Mouse (Mus musculus): Measurements from ENCODE around the gene Bahcc1. TPM values are rescaled to one million over a fixed set of nuclear protein-coding genes. Genes with fewer than 3 reads are reported as not detected.

Bahcc1 gene
- 3.3 and 4.6 TPM in 2 replicates for polyA plus RNA-seq (2015; fragmentation: Nextera tagmentation; extraction: Ambion mirVana)

DNA sequence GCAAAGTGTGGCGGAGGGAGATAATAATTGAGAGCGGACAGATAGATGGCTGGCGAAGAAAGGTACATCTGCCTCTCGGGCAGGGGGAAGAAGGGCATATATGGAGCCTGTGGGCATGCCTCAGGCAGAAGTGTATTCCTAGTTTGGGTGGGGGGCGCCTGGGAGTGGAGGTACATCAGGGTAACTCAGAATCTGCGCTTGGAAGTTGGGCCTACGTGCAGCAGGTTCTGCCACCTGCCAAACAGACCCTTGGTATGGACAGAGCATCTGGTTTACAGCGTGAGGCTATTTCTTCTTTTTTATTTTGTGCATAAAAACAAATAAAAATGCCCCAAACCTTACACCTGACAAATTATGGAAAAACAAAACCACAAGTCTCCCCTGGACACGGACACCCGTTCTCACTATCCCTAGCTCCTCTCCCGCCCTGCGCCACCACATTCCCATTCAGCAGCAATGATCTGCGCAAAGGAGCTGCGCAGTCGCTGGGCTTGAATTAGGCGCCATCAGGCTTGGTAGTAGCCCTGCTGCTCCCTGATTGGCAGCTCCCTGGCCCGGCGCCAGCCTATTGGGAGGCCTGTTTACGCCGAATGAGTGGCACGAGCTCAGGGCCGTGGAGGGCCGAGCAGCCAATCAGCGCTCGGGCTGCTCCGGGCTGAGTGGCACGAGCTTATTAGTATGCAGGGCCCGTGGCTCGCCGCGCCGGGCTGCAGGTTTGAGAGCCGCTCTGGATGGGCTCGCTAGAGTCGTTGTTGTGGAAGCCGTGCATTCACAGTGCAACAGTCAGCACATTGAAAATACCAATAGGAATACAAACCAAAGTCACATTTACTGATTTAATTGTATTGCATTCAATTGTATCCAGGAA is at the start of gene Bahcc1:
Gene Bahcc1, plus strand, starts transcription at position 718 of the 868 bp plus-strand sequence.
- DNase-seq (ENCODE audit: low spot score), result peak; percentile 97

DNA sequence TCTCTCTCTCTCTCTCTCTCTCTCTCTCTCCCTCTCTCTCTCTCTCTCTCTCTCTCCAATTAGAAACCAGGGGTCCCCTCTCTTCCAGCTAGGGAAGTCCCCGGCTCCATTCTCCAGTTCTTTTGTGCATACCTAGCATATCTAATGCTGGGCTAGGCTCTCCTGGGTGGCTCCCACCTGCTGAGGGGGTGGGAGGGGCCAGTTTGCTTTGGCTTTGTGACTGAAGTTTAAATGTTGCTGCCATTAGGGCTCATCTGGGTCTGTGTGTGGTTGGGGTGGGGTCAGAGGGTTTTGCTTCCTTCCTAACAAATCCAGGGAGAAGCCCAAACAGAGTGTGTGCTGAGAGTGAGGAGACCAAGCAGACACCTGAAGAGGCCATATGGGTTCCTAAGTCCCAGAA is 49.6 kb upstream of the Bahcc1 start:
- no peak for DNase-seq (ENCODE audit: low spot score)

DNA sequence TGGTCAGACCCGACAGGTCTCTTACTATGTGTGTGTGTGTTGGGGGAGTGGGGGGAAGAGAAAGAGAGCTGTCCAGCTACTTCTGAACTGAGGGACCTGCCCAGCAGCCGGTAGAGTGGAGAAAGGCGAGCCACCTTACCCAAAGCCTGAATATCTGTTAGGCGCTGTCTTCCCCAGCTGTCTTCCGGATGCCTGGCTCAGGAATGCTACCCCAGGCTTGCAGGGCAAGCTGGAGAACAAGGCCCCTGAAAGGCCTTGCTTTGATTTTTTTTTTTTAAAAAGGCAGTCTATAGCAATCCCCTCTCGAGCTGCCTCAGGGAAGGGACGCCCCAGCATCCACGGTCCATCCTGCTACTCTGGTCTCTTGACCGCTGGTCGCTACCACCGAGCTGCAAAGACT is 49.0 kb upstream of the Bahcc1 start:
- DNase-seq (ENCODE audit: low spot score), result no peak

DNA sequence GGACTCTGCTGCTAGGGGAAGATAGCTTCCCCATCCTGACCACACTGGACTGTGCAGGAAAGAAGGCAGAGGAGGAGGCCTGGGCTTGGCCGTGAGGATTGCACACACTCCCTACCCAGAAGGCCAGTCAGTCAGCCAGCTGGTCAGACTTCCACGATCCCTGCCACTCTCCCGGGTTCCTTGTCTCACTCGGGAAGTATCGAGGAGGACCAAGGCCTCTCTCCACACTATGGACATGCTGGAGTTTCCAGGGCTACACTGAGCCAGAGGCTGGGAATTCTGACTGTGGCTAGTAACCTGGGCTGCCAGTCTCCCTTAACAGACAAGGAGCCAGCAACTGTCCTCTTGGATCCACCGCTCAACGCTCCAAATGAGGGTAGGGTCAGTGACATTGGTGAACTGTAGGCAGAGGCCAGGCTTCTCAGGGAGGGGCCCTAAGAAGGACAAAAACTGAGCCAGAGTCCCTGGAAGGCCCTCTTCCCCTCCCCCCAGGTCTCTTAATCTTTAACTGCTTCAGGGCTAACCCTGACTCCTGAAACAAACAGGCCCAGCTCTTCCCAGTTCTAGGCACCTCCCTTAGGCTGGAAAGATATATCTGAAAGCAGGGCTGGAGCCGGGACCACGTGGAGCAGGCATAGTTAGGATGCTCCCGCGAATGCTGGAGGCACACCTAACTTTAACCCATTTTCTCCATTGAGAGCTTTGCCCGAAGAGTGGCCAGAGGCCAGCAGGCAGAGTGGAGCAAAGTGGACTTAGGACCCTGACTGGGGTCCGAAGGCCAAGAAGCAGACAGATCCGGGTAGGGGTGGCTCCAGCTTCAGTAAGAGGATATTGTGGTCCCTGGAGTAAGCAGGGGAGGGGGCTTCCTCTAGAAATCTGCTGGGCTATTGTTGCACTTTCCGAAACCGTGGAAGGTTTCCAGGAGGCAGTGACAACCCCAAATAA is 48.1 kb upstream of the Bahcc1 start:
- no peak for DNase-seq (ENCODE audit: low spot score)

DNA sequence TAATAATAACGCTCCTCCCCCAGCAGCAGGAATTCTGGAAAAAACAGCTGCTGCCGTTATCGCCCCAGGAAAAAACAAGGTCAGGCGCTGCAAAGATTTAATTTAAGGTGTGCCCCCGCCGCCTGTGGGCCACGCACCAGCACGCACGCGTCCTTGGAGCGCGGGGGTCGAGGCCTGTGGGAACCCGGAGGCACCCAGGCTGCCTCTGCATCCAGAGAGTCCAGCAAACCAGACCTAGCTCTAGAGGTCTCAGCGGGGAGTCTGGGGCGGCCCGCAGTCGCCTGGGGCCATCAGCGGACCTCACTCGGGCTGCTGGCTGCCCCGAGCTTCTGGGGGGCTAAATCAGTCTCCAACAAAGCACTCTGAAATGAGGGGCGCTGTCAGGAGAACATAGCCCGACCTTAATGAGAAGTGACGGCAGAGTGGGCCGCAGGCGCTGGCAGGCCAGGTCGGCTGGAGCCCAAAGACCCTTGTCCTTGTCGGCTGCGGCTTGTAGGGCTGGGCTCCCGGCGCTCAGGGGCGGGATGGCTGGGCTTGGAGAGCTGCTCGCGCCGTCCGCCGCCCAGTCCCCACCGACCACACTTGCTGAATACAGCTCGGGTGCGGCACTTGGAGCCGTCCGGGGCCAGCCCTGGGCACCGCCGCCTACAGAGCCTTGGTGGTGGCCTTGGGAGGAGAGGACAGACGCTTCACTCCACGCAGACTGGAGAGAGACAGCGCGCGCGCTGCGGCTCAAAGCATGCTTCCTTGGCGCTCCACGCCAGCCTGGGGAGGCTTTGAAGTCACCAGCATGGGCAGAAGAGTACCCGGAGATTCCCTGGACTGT is 47.2 kb upstream of the Bahcc1 start:
- no peak for DNase-seq (ENCODE audit: low spot score)

DNA sequence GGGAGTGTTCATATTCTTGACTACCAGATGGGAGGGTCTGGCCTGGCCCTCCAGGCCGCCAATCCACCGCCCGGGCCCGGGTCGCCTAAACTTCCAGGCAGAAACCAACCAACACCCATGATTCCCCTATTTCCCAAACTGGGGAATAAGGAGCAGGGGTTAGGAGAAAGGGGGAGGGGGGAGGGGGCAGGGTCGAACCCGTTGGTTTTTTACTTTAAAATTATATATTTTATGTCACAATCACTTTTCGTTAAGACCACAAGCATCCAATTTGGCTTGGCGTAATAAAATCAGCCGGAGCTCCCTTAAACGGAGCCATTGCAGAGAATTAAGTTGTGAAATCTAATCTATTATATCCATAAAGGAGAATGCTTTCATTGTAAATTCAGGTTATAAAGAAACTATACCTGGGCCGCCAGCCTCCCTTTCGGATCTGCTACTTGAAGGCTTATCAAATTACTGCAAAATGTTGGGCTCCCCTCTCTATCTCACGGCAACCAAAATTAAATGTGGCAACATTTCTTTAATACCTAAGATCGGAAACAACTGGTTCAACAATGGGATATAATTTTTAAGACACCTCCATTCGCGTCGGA is 46.5 kb upstream of the Bahcc1 start:
- no peak for DNase-seq (ENCODE audit: low spot score)

DNA sequence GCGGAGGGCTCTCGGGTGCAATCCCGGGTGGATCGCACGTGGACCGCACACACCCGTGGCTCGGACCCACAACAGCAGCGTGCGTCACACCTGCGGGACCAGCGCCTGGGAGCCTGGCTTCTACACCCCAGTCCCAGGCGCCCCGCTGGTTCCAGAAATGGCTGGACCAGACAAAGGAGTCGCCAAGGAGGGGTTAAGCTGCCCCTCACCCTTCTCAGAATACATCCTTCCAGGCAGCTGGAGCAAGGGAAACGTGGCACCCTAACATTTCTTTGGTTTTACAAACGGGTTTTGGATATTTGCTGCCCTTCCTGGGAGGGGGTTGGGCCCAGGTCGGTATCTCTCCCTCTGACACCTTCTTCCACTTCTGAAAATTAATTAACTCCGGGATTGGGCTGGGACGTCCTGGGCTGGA is 45.9 kb upstream of the Bahcc1 start:
- DNase-seq (ENCODE audit: low spot score), result no peak

DNA sequence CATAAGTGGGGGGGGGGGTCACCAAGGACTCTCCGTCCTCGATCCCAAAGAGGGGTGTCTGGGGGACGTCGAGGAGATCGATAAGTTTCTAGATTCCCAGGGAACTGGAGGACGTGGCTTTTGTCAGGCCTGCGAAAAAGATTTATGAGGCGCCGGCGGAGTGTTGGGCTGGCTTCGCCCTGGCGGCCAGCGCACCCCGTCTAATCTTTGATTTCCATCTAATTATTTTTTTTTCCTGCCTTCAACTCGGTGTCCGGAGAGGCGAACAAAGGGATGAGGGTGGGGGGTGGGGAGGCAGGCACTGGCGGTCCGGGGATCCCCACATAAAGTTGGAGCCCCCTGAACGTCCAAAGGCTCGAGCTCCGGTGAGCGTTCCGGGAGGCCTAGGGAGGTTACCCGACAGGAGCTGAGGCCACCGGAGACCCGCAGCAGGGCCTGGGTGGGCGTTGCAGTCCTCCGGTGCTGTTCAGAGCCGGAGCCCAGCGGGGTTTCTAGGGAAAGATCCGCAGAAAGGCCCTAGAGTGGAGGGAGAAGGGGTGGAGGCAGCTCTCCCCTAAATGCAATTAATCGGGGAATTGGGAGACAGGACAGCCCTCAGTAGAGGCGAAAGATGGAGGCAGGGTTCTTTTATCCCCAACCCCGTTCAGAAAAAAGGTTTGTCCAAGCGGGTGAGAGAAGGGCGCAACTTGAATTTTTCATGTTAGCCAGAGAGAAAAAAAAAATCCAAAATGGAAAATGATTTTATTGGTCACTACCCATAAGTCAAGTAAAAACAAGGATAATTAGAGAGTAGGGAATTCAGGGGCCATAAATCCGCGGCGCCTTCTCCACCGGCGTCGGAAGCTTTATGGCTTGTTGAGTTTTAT is 45.3 kb upstream of the Bahcc1 start:
- no peak for DNase-seq (ENCODE audit: low spot score)

DNA sequence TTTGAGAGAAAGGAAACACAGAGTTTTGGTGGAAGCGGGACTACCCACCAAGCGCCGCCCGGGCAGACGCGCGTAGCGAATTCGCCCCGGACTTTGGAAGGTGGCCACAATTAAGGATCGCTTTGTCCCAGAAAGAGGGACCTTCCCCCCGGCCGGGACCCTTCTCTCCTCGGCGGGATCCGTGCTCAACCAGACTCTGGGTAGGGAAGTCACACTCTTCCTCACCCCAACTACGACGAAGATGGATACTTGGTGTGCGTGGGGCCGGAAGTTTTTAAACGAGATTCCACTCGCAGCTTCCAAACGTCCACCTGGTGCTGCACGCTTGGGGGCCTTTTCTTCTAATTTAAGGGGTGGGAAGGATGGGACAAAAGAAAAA is 44.7 kb upstream of the Bahcc1 start:
- peak; percentile 15 for DNase-seq (ENCODE audit: low spot score)

DNA sequence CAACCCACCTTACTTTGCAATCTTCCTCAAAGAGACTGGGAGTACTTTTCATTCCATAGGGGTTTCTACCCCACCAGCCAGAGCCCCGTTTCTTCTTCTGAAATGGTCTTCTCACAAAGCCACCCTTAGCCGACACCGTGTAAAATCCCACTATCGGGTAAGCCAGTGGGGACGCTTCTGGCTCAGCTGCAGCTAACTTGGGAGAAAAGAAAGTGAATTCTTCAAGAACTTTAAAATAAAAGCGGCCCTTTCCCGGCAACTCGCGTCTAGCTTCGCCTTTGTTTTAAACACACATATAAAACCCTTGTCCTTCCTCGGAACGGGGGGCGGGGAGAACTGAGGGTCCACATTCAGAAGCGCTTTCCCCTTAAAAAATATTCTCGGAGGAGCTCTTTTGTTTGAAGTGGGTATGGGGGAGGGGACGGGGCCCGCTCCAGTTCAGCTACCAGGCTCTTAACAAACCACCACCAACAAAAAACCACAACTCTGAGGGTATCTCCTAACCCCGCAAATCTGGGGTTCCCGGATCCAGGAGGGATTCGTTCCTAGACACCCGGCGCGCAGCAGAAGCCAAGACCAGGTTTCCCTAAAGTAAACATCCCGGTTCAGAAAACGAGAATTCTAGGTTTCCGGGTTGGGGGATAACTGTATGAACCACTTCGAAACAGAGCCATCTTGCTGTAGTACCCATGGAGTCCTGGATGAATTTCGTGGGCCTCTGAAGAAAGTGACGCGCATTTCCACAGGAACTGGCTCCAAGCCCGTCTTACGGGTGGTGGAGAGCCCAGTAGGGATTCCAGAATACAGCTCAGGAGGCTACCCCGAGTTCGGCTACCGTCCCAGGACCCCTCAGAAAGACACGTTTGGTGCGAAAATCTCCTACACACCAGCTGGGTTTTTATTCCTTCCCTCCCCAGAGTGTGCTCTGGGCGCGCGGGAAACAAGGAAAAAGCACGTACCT is 44.0 kb upstream of the Bahcc1 start:
- DNase-seq (ENCODE audit: low spot score), result peak; percentile 47

DNA sequence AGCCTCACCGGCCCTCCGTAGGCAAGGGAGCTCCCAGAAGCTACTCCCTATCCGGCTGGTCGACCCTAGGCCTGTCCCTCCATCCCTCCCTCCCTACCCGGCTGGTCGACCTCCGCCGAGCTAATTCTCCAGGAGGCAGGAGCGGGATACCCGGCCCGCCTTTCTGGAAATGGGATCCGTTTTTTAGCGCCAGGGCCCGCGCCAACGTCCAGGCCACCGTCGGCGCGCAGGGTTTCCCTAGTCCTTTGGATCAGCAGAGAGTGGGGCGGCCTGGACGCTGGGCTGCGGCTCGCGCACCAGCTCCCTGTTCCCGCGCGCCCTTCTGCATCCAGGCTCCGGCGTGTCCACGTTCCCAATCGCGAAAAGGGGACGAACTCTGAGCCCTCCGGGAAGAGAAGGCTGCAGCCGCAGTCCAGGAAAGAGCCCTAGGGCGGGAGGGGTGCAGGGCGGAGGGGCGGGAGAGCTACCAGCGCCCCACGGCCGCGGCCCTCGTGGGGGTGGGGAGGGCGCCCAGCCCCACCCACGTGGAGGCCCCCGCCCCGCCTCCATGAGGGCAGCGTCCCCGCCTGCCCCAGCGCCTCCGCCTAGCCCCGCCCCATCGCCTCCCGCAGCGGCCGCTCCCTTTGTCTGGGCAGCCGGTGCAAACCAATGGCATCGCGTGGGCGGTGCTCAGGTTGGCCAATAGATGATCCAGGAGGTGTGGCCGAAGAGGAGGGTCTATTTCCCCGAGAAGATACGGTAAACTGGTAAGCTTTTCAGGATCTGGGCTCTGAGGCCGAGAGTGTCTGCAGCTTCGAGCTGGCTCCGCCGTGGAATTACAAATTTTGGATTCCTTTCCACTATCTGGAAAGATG is 43.1 kb upstream of the Bahcc1 start:
- peak; percentile 97 for DNase-seq (ENCODE audit: low spot score)

DNA sequence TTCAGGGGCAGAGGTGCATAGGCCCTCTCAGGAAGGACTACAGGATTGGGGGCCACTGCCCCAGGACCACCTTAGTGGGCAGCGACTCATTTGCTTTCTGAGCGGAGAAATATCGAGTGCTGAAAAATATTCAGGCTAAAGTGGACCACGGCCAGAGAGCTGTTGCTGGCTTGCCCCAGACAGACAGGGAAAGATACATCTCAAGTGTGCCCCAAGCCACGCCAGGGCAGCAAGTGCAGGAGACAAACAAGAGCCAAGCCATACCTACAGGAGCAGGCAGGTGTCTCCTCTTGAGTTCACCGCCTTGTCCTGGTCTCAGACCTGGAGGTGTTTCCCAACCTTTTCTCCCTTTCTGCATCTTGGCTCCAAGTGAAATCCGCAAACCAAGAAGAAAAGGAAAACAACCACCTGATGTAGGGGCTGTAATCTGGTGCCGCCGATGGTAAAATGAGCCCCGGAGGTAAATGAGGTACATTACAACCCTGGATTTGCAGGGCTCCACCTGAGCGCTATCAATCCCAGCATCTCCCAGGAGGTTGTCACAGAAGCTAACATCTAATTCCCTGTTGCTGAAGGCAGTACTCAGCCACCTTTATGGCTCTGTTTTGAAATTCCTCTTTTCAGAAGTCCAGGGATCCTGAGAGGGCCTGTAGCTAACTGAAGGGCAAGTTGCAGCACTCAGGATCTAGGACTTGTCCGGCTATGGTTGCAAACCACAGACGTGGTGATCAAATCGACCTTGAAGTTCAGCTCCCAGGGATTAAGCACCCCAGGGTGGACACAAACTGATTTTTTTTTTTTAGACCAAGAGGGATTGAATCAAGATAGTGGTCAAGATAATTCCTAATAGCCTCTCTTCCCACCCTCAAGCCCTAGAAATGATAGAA is 42.0 kb upstream of the Bahcc1 start:
- DNase-seq (ENCODE audit: low spot score), result no peak

DNA sequence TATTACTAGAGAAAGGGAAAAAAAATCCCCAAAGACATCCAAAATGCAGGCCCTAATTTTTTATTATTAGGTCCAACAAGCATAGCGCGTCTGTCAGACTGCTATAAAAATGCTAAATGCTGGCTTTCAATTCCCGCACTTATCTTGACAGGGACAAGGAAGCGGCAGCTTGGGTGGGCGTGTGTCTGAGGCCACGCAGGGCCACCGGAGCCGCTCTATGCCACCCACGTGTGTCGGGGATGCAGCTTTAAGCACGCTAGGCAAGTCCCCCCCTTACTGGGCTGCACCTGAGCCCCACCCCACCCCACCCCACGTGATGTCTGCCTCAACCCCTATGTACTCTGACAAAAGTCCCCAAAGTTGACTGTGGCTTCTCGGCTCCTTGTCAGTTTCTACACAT is 33.9 kb upstream of the Bahcc1 start:
- no peak for DNase-seq (ENCODE audit: low spot score)

DNA sequence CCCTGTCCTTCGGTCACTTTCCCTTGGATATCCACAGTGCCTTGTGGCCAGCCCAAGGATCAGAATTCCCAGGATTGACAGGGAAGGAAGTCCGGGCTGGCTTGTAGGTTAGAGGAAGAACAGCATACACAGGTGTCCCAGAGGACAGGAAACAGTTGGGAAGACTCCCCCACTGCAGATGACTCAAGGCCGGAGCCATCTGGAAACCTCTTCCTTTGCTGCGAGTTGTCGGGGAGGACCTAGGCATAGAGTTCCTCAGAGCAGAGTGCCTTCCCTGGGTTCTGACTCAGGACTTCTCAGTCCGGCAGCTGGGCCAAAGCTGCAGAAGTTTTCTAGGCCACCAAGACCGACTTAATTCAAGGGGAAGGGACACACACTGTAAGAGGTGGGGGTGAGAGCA is 33.0 kb upstream of the Bahcc1 start:
- DNase-seq (ENCODE audit: low spot score), result no peak

DNA sequence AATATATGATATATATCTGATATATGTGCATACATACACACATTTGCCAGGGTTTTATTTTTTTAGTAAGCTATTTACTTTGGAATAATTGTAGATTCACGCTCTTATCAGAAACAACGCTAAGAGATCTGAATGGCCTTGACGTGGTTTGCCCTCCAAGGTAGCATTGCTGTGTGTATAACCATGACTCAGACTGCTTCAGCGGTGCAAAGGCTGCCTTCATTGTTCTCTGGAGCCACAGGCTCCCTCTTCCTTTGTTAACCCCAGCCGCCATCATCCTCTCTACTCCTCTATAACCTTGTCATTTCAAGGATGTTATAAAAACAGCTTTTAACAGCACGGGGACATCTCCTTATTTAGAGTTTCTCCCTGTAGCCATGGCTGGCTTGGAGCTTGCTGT is 32.1 kb upstream of the Bahcc1 start:
- no peak for DNase-seq (ENCODE audit: low spot score)

DNA sequence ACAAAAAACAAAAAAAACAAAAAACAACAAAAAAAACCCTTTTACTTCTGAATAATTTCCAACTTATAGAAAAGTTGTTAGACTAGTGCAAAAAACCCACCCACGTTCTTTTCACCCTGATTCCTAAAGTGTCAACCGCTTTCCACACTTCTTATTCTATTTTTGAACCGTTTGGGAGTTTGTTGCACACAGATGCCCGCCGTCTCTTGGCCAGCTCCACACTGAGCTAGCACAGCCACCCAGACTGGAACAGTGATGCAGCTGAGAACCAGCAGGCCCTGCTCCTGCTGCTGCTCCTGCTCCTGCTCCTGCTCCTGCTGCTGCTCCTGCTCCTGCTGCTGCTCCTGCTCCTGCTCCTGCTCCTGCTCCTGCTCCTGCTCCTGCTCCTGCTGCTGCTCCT is 28.5 kb upstream of the Bahcc1 start:
- no peak for DNase-seq (ENCODE audit: low spot score)
